Mouse (Mus musculus) erythroblast, embryonic 14.5 days (primary cell): ENCODE measurements around the gene Wdr82. TPM values are rescaled to one million over a fixed set of nuclear protein-coding genes. Genes with fewer than 3 reads are reported as not detected.
"Not testable (repeated sequence)": the region's sequence is repeated elsewhere in the genome, so short reads cannot be mapped to it uniquely, and the experiment has no call there.

ENCODE experiments used
- H3K27me3 ChIP-seq: 2 replicates; pipeline ENCODE4 v1.6.1; 2012; ENCODE audit warnings: inconsistent platforms; ENCODE audit not compliant: control insufficient read depth
- H3K36me3 ChIP-seq: 2 replicates; pipeline ENCODE4 v1.6.1; 2012; ENCODE audit warnings: mild to moderate bottlenecking, inconsistent platforms; ENCODE audit not compliant: control insufficient read depth
- H3K4me1 ChIP-seq: 2 replicates; pipeline ENCODE4 v1.6.1; 2012; ENCODE audit warnings: inconsistent platforms; ENCODE audit not compliant: control insufficient read depth
- H3K4me3 ChIP-seq: replicated peaks from 2 replicates; pipeline ENCODE3; 2012; ENCODE audit warnings: moderate library complexity, mild to moderate bottlenecking, inconsistent platforms
- H3K9me3 ChIP-seq: 2 replicates; pipeline ENCODE4 v1.6.1; 2012; ENCODE audit warnings: low read length, inconsistent platforms, mixed read lengths; ENCODE audit not compliant: control insufficient read depth
- GATA1 ChIP-seq: IDR thresholded peaks from 2 replicates; pipeline ENCODE4 v1.6.1; 2012; ENCODE audit warnings: low read length, inconsistent platforms, mixed read lengths
- TAL1 ChIP-seq: IDR thresholded peaks from 3 replicates; pipeline ENCODE4 v1.6.1; 2012; ENCODE audit warnings: low read length, inconsistent platforms, mixed read lengths
- polyA plus RNA-seq: library from polyadenylated mRNA; stranded (reverse); fragments of >175 nt; gene quantifications from 2 replicates; pipeline ENCODE4 v1.2.3, GENCODE M21; 2012

The Wdr82 gene
- polyA plus RNA-seq, 1 experiment = 0.51 TPM

DNA sequence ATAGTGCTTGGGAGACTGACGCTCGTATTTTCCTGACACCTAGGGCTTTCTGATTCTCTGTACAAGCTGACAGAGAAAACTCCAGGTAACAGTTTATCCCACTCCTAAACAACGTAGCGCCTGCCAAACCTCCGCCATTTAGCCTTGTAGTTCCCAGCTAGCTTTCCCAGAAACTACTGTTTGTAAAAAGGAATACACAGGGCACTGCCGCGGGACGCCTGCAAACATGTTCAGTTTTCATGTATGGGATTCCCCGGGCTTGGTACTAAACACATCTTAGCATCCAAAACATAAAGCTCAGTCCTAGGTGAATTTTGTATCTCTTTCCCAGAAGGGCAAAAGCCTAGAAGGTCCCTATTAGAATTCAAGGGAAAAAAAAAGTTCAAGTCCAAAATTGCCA, 11.5 kb upstream of the Wdr82 start:
- Histone ChIP-seq H3K36me3 (peaks cover 5% of the 10 kb centered on the region; the same call in 1 of the 2 replicates), H3K4me1 (peaks cover 24% of the 10 kb centered on the region), H3K27me3 (peaks cover 4% of the 10 kb centered on the region), H3K4me3 (peak overlapping the region; percentile 87), H3K9me3 (no peaks in the 10 kb centered on the region)
- no peak for TF ChIP-seq GATA1
- TF ChIP-seq TAL1 = no peak

DNA sequence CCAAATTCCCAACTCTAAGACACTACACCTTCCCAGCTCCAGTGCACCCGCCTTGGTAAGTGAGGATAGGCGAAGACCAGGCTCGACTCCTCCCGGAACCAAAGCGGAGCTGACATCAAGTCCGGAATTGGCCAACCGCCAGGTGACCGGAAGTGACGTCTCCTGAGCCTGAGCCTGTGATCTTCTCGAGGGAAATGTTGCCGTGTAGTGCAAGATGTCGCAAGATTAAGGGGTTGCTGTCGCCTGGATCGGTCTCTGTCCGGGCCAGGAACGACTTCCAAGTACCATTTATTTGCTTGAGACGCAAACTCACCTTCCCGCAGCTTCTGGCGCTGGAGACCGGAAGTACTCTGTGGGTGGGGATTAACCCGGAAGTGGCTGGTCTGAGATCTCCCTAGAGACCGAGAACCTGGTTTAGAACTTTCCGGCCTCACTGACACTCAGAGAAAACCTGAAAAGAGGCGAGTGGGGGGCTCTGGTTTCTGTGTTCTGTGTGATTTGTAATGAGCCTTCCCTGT, 10.9 kb upstream of the Wdr82 start:
- Histone ChIP-seq H3K4me3 (peak overlapping the region; percentile 87), H3K4me1 (peaks cover 24% of the 10 kb centered on the region), H3K27me3 (peaks cover 4% of the 10 kb centered on the region), H3K36me3 (peaks cover 5% of the 10 kb centered on the region; the same call in 1 of the 2 replicates), H3K9me3 (no peaks in the 10 kb centered on the region)
- TF ChIP-seq TAL1 (no peak), GATA1 (no peak)

DNA sequence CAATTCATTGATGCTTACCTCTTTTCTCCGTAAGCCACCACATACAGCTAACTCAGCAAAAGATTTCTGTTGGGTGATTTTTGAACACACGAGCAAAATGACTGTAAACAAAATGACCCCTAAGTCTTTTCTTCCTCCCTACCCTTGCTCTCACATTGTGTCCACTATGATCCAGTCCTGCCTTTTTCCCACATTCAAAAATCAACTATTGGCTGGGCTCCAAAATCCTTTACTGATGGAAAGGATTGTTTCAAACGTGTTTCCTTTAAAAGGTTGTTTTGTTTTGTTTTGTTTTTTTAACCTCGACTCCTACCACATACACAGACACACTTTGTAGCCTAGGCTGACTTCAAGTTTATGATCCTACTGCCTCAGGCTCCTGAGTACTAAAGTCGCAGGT, 10.3 kb upstream of the Wdr82 start:
- Histone ChIP-seq H3K4me3 (peak overlapping the region; percentile 87), H3K27me3 (peaks cover 4% of the 10 kb centered on the region), H3K36me3 (peaks cover 5% of the 10 kb centered on the region; the same call in 1 of the 2 replicates), H3K9me3 (no peaks in the 10 kb centered on the region), H3K4me1 (peaks cover 24% of the 10 kb centered on the region)
- TF ChIP-seq GATA1 (no peak), TAL1 (no peak)

DNA sequence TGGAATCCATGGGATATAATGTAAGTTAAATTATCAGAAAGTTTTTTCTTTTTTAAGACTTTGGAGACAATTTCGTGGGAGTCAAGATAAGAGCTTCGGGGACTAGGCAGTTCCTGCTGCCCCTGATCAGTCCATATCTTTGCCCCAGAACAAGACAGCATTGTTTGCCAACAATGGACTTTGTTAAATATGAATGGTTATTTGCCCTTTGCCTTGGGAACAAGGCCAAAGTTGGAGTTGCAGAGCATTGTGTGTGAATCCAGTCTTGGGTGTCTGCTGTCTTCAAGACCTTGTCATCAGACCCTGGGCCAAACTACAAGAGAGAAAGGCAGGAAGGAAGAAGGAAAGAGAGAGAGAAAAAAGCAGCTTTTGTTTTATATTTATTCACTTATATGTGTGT, 4.0 kb upstream of the Wdr82 start:
- no peak for TF ChIP-seq GATA1
- no peak for TF ChIP-seq TAL1
- Histone ChIP-seq H3K27me3 (peaks cover 4% of the 10 kb centered on the region), H3K9me3 (no peaks in the 10 kb centered on the region), H3K4me1 (peaks cover 18% of the 10 kb centered on the region), H3K36me3 (no peaks in the 10 kb centered on the region), H3K4me3 (no peak overlapping the region)

DNA sequence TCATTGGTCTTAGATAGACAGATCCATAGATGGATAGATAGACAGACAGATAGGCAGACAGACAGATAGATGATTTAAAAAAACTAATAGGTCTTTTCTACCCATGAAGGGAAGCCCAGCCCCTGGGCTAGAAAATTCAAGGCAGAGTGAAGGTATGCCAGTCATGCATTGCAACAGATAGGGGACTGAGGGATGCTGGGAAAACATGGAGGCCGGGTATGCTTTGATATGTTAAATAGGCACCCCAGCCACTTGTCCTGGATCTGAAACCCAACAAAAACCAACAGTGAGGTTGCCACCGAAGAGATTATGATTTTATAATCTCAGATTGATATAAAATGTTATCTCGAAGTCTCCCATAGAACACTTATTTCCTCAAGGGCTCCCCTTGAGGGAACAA, 3.5 kb upstream of the Wdr82 start:
- peaks cover 4% of the 10 kb centered on the region for H3K27me3 ChIP-seq
- H3K4me1 ChIP-seq = peaks cover 19% of the 10 kb centered on the region
- no peak overlapping the region for H3K4me3 ChIP-seq
- no peaks in the 10 kb centered on the region for H3K36me3 ChIP-seq
- TF ChIP-seq TAL1 (no peak), GATA1 (no peak)
- H3K9me3 ChIP-seq = no peaks in the 10 kb centered on the region

DNA sequence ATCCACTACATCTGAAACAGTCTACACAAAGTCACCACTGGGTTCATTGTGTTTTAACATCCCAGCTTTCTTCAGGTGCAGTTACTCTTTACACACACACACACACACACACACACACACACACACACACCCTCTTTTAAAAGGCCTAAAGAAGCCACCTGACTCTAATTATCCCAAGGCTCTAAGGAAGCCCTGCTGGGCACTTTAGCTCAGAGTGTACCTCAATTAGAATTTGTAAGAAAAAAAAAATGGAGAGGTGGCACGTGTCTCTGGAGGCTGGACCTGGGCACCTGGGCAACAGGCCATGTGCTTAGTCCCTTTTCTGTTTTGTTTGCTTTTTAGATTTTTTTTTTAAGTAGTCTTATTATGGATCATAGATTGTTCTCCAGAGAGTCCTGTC, 3.0 kb upstream of the Wdr82 start:
- Histone ChIP-seq H3K27me3 (peaks cover 4% of the 10 kb centered on the region), H3K36me3 (no peaks in the 10 kb centered on the region), H3K9me3 (no peaks in the 10 kb centered on the region), H3K4me1 (peaks cover 21% of the 10 kb centered on the region), H3K4me3 (no peak overlapping the region)
- no peak for TF ChIP-seq GATA1
- no peak for TF ChIP-seq TAL1

DNA sequence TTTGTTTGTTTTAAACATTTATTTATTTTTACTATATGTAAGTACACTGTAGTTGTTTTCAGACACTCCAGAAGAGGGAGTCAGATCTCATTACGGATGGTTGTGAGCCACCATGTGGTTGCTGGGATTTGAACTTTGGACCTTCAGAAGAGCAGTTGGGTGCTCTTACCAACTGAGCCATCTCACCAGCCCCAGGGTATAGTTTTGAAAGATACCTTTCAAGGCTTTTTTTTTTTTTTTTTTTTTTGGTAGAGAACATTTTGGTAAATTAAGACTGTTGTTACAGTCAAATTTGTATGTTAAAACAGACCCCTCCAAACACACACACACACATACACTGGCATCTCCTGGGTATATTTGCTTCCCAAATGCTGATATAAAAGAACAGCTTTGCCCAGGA, 1.7 kb upstream of the Wdr82 start:
- not testable (repeated sequence) for H3K36me3 ChIP-seq, H3K27me3 ChIP-seq, H3K4me3 ChIP-seq, H3K9me3 ChIP-seq
- peaks cover 32% of the 10 kb centered on the region for H3K4me1 ChIP-seq

DNA sequence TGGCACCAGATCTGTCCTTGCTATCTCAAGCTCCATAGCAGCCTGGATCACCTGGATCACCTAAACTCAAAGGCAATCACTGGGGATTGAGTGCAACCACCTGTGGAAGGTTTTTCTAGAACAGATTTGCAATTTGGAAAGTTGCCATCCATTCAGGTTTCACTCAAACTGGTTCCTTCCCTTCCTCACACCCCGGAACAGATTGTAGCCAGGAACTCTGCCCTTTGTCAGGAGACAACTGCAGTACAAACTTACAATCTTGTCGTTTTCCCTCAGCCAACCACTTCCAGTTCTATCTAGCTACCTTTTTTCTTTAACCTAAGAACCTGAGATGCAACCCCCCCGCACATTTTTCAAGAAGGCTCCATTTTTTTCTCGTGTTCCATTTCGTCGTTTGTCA, 811 bp upstream of the Wdr82 start:
- peaks cover 38% of the 10 kb centered on the region for H3K4me1 ChIP-seq
- H3K9me3 ChIP-seq = no peaks in the 10 kb centered on the region
- peaks cover 15% of the 10 kb centered on the region for H3K36me3 ChIP-seq
- TF ChIP-seq GATA1 (no peak), TAL1 (no peak)
- no peaks in the 10 kb centered on the region; the same call in 1 of the 2 replicates for H3K27me3 ChIP-seq
- H3K4me3 ChIP-seq = no peak overlapping the region

DNA sequence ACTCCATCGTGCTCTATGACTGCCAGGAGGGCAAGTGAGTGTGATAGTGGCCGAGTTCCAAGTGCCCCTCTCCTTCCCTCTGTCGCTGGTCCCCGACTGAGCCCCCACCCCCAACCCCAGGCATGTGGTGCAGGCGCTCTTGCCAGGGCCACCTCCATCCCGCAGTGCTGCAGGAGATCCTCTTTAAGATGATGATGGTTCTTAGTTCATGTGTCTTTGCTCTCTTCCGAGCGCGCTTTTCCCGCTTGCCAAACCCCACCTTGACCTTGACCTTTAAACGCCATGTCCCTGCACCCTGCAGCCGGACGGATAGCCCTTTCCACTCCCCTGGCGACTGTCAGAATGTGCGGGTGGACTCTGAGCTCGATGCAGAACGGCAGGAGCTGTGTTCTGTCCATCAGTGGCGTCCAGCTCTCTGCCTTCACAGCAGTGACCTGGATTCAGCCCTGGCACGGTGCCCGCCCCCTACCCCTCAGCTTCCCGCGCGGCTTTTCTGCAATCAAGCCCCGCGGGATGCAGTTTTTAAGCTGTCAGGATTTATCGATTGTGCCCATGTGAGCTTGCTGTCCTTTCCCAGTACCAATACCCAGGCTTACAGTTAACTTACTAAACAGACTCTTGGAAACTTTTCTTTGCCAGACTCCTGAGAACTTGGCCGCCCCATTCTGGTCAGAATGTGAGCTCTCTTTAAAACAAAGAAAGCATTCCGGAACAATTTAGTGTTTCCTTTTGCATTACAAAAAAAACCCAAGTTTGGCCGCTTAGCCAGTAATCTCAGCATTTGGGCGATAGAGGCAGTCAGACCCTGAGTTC, 824 bp downstream of the Wdr82 start:
- Histone ChIP-seq H3K4me3 (peak overlapping the region; percentile 95), H3K9me3 (no peaks in the 10 kb centered on the region), H3K4me1 (peaks cover 43% of the 10 kb centered on the region), H3K27me3 (no peaks in the 10 kb centered on the region), H3K36me3 (peaks cover 27% of the 10 kb centered on the region)
- no peak for TF ChIP-seq GATA1
- no peak for TF ChIP-seq TAL1
